Mouse (Mus musculus): ENCODE measurements around the gene Atp6ap1l. TPM values are rescaled to one million over a fixed set of nuclear protein-coding genes. Genes with fewer than 3 reads are reported as not detected.

The Atp6ap1l gene
- total and polyA plus RNA-seq, 3 experiments = not detected

- TF ChIP-seq GABPA (IDR thresholded peaks at IDR 0.05; ENCODE audit: low read depth, low read length) = no peak
- TF ChIP-seq CTCF (IDR thresholded peaks at IDR 0.05 in 2 of 3, conservative IDR thresholded peaks at IDR 0.05 in 1 of 3; ENCODE audit: control insufficient read depth in 1 of 3, insufficient read depth in 1 of 3, low read depth in 2 of 3, low read length in 3 of 3, poor library complexity in 1 of 3, severe bottlenecking in 1 of 3) = no peak
- no peak for TF ChIP-seq MEF2A (IDR thresholded peaks at IDR 0.05; ENCODE audit: extremely low read depth, insufficient replicate concordance, low read depth, low read length, poor library complexity, severe bottlenecking)
- no peak for TF ChIP-seq USF1 (IDR thresholded peaks at IDR 0.05; ENCODE audit: low read depth, low read length)
- no peak for TF ChIP-seq KAT2A (conservative IDR thresholded peaks at IDR 0.05; ENCODE audit: low read depth, low read length)
- TF ChIP-seq RAD21 (IDR thresholded peaks at IDR 0.05; ENCODE audit: low read depth, low read length) = no peak
- no peak for TF ChIP-seq ZNF384 (IDR thresholded peaks at IDR 0.05; ENCODE audit: low read depth, low read length)
- TF ChIP-seq POLR2AphosphoS5 (IDR thresholded peaks at IDR 0.05; ENCODE audit: borderline replicate concordance, low read depth, low read length) = no peak
- no peak for TF ChIP-seq ETS1 (IDR thresholded peaks at IDR 0.05; ENCODE audit: low read depth, low read length)
- TF ChIP-seq NELFE (IDR thresholded peaks at IDR 0.05; ENCODE audit: low read depth, low read length) = no peak
- TF ChIP-seq HCFC1 (IDR thresholded peaks at IDR 0.05; ENCODE audit: low read depth, low read length) = no peak
- TF ChIP-seq ELF1 (IDR thresholded peaks at IDR 0.05; ENCODE audit: low read depth, low read length) = no peak
- TF ChIP-seq MAX (IDR thresholded peaks at IDR 0.05; ENCODE audit: low read length) = no peak
- TF ChIP-seq MYB (IDR thresholded peaks at IDR 0.05; ENCODE audit: low read depth, low read length) = no peak
- TF ChIP-seq SIN3A (IDR thresholded peaks at IDR 0.05; ENCODE audit: low read length) = no peak
- no peak for TF ChIP-seq TAL1 (IDR thresholded peaks at IDR 0.05; ENCODE audit: low read length)
- TF ChIP-seq JUND (IDR thresholded peaks at IDR 0.05; ENCODE audit: low read depth, low read length) = no peak
- TF ChIP-seq ZKSCAN1 (IDR thresholded peaks at IDR 0.05; ENCODE audit: low read depth, low read length) = no peak
- Histone ChIP-seq H3K4me1 (ENCODE audit: control insufficient read depth in 1 of 2, insufficient read depth in 2 of 2, low read length in 2 of 2) (no peaks in the 10 kb centered on the region), H3K27me3 (ENCODE audit: control insufficient read depth in 1 of 2, insufficient read depth in 2 of 2, low read length in 2 of 2) (peaks cover 0 to 3% of the 10 kb centered on the region in 2 experiments; a peak in 1 of 4 replicates), H3K79me2 (ENCODE audit: control insufficient read depth, insufficient read depth, low read length, poor library complexity) (no peaks in the 10 kb centered on the region), H3K9me3 (replicated peaks; ENCODE audit: insufficient read depth, low read length) (no peaks in the 10 kb centered on the region), H3K4me3 (ENCODE audit: control insufficient read depth in 1 of 2, insufficient read depth in 1 of 2, low read depth in 2 of 2, low read length in 2 of 2) (no peak overlapping the region), H3K27ac (ENCODE audit: control insufficient read depth, low read depth, low read length) (no peak overlapping the region), H3K36me3 (ENCODE audit: control insufficient read depth in 1 of 2, insufficient read depth in 2 of 2, low read length in 2 of 2) (no peaks in the 10 kb centered on the region), H3K9ac (ENCODE audit: control insufficient read depth, low read depth, low read length, poor library complexity, severe bottlenecking) (no peak overlapping the region)
- DNase-seq (ENCODE audit: low read depth, low spot score) = no peak
Observed at GRCm38 (mm10) chr13:90914721-90915120, 9.6 kb upstream of the Atp6ap1l start.

- Histone ChIP-seq H3K27ac (ENCODE audit: control insufficient read depth, low read depth, low read length) (no peak overlapping the region), H3K9me3 (replicated peaks; ENCODE audit: insufficient read depth, low read length) (no peaks in the 10 kb centered on the region), H3K9ac (ENCODE audit: control insufficient read depth, low read depth, low read length, poor library complexity, severe bottlenecking) (no peak overlapping the region), H3K36me3 (ENCODE audit: control insufficient read depth in 1 of 2, insufficient read depth in 2 of 2, low read length in 2 of 2) (no peaks in the 10 kb centered on the region), H3K4me1 (ENCODE audit: control insufficient read depth in 1 of 2, insufficient read depth in 2 of 2, low read length in 2 of 2) (no peaks in the 10 kb centered on the region), H3K79me2 (ENCODE audit: control insufficient read depth, insufficient read depth, low read length, poor library complexity) (no peaks in the 10 kb centered on the region), H3K4me3 (ENCODE audit: control insufficient read depth in 1 of 2, insufficient read depth in 1 of 2, low read depth in 2 of 2, low read length in 2 of 2) (no peak overlapping the region), H3K27me3 (ENCODE audit: control insufficient read depth in 1 of 2, insufficient read depth in 2 of 2, low read length in 2 of 2) (peaks cover 0 to 3% of the 10 kb centered on the region in 2 experiments; a peak in 1 of 4 replicates)
- TF ChIP-seq GABPA (IDR thresholded peaks at IDR 0.05; ENCODE audit: low read depth, low read length) (no peak), MAZ (IDR thresholded peaks at IDR 0.05; ENCODE audit: low read depth, low read length) (no peak), ZC3H11A (IDR thresholded peaks at IDR 0.05; ENCODE audit: low read depth, low read length) (no peak), SMC3 (IDR thresholded peaks at IDR 0.05; ENCODE audit: low read depth, low read length) (no peak), TAL1 (IDR thresholded peaks at IDR 0.05; ENCODE audit: low read length) (no peak), USF2 (IDR thresholded peaks at IDR 0.05; ENCODE audit: borderline replicate concordance in 1 of 2, insufficient read depth in 1 of 2, low read depth in 1 of 2, low read length in 2 of 2) (no peak)
- no peak for DNase-seq (ENCODE audit: low read depth, low spot score)
Observed at GRCm38 (mm10) chr13:90913675-90914192, 8.6 kb upstream of the Atp6ap1l start.

All from MEL (cell line).